Mouse (Mus musculus) forebrain, postnatal 0 days (tissue): ENCODE results near the gene Slc13a2. TPM values are rescaled to one million over a fixed set of nuclear protein-coding genes. Genes with fewer than 3 reads are reported as not detected.

Experiments
- ATAC-seq: fragments of 200-750 bp; cut with Nextera tagmentation; 2 replicates; pipeline ENCODE4 v1.8.0; 2017; ENCODE audit warnings: mild to moderate bottlenecking, moderate library complexity
- DNase-seq: peaks from one replicate; pipeline ENCODE4 v3.0.0-alpha.2; 2015
- H3K27ac ChIP-seq: fragments of 300-500 bp; sonication (generic); 2 replicates; pipeline ENCODE4 v1.5.1; 2014; ENCODE audit warnings: low read depth, mild to moderate bottlenecking, antibody characterized with exemption, low read length, moderate library complexity, mixed read lengths
- H3K27me3 ChIP-seq: fragments of 300-500 bp; sonication (generic); 2 replicates; pipeline ENCODE4 v1.6.1; 2014; ENCODE audit warnings: mild to moderate bottlenecking, low read length, mixed read lengths; ENCODE audit not compliant: insufficient read depth
- H3K36me3 ChIP-seq: fragments of 300-500 bp; sonication (generic); 2 replicates; pipeline ENCODE4 v1.6.1; 2014; ENCODE audit warnings: mild to moderate bottlenecking, moderate library complexity; ENCODE audit not compliant: insufficient read depth
- H3K4me1 ChIP-seq: fragments of 300-500 bp; sonication (generic); 2 replicates; pipeline ENCODE4 v1.6.1; 2014; ENCODE audit warnings: antibody characterized with exemption; ENCODE audit not compliant: insufficient read depth
- H3K4me2 ChIP-seq: fragments of 300-500 bp; sonication (generic); 2 replicates; pipeline ENCODE4 v1.6.1; 2014; ENCODE audit warnings: low read depth, mild to moderate bottlenecking, moderate library complexity
- H3K4me3 ChIP-seq: fragments of 300-500 bp; sonication (generic); 2 replicates; pipeline ENCODE4 v1.5.1; 2014; ENCODE audit warnings: low read depth, low read length, mixed read lengths
- H3K9ac ChIP-seq: fragments of 300-500 bp; sonication (generic); 2 replicates; pipeline ENCODE4 v1.6.1; 2014; ENCODE audit warnings: mild to moderate bottlenecking
- H3K9me3 ChIP-seq: fragments of 300-500 bp; sonication (generic); 2 replicates; pipeline ENCODE4 v1.6.1; 2016; ENCODE audit warnings: low read length
- CTCF ChIP-seq: sonication (generic); IDR thresholded peaks from 2 replicates; pipeline ENCODE4 v1.5.1; 2016; ENCODE audit warnings: antibody characterized with exemption, control low read depth, low read depth
- whole genome bisulfite sequencing: fragments of 180-500 bp; shearing (Covaris S2); extraction: QIAGEN DNeasy Blood & Tissue Kit; methylation state at CpG from one replicate; pipeline ENCODE4 v1.1.7; 2014; 5-methylcytosine and 5-hydroxymethylcytosine counted together
- polyA plus RNA-seq: library from polyadenylated mRNA; unstranded; fragments of >200 nt; fragmentation: Nextera tagmentation; extraction: Ambion mirVana; gene quantifications from 2 replicates; pipeline ENCODE4 v1.2.1, GENCODE M21; 2015
- total RNA-seq: library from RNA; depleted of rRNA; stranded (reverse); fragments of >200 nt; gene quantifications from 2 replicates; pipeline ENCODE4 v1.2.3, GENCODE M21; 2014

The Slc13a2 gene
- total and polyA plus RNA-seq, 2 experiments from 2014 or later = not detected

DNA sequence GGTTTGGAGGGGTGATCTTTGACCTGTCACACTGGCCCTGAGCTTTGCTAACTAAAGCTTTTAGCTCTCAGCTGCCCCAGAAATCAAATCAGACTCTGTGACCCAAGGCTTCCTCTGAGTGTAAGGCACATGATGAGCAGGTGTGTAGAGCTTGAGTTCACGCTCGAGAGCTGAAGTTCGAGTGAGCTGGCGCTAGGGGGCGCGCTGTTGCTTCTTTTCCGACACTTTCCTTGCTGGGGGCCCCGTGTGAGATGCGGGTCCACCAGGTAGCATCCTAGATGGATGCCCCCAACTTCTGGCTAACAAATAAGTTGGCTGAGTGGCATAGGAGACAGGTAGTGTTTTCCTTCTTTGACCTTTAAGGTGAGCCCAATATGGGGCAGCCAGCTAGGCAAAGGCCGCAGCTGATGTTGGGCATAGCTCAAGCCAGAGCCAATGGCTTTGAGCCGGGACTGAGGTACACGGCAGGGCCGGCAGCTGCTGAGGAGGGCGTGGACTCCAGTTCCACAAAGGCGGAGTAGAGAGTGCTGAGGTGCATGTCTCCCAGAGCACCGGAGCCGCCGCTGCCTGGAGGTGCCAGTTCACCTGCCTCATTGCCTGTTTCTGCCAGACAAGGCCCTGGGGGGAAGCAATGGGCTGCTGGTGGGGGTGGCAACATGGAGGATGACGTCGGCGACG lies 63.5 kb downstream of the Slc13a2 start:
- no peaks in the 10 kb centered on the region for H3K4me1 ChIP-seq
- H3K4me2 ChIP-seq = no peak overlapping the region
- ATAC-seq (no peak), DNase-seq (no peak)
- WGBS = 14% methylated on average over 22 of the region's 22 CpGs
- peak; percentile 51; the same call in 1 of the 2 replicates for TF ChIP-seq CTCF
- H3K27me3 ChIP-seq = no peaks in the 10 kb centered on the region
- H3K4me3 ChIP-seq = no peak overlapping the region
- no peaks in the 10 kb centered on the region for H3K9me3 ChIP-seq
- H3K36me3 ChIP-seq = no peaks in the 10 kb centered on the region
- no peak overlapping the region for H3K27ac ChIP-seq
- no peak overlapping the region for H3K9ac ChIP-seq

DNA sequence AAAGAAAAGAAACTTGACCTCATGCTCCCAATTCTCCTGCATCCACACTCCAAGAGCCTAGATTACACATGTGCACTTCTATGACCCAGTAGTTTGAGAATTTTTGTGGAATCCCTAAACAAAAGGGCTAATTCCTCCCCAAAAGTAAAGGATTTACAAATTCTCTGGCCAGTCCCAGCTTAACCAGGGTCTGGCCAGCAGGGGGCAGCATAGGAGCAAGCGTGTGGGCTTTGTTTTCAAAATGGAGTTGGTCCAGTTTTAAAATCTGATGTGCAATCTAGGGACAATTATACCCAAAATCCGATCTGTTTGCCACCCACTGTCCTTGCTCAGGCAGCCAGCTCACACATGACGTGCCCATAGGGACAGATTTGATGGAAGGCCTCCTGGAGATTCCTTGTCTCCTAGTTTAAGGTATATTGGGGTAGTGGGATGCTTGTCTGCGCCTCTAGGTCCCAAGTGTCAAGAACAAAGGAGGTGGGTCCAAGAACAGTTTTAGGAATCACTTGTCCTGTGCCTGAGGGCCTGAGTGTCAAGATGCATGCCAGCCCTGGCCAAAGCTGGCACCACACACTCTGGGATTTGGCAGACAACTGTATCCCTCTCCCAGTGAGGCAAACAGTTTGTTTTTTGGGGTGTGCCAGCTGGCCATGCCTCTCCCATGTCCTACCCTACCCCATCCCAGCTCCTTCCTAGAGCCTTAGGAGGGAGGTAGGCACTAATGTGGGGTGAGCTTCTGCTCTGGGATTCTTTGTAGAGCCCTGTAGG lies 66.4 kb downstream of the Slc13a2 start:
- no peaks in the 10 kb centered on the region for H3K36me3 ChIP-seq
- no peaks in the 10 kb centered on the region for H3K4me1 ChIP-seq
- ATAC-seq (peak; percentile 40; the same call in 1 of the 2 replicates), DNase-seq (peak; percentile 63)
- no peak overlapping the region for H3K4me2 ChIP-seq
- 32% methylated on average over 4 of the region's 4 CpGs for WGBS
- H3K9me3 ChIP-seq = no peaks in the 10 kb centered on the region
- peak; percentile 72 for TF ChIP-seq CTCF
- no peaks in the 10 kb centered on the region for H3K27me3 ChIP-seq
- H3K27ac ChIP-seq = 0 out of 2 replicates have a peak overlapping the region, but pooled peaks have one; percentile 40
- no peak overlapping the region for H3K9ac ChIP-seq
- H3K4me3 ChIP-seq = no peak overlapping the region

DNA sequence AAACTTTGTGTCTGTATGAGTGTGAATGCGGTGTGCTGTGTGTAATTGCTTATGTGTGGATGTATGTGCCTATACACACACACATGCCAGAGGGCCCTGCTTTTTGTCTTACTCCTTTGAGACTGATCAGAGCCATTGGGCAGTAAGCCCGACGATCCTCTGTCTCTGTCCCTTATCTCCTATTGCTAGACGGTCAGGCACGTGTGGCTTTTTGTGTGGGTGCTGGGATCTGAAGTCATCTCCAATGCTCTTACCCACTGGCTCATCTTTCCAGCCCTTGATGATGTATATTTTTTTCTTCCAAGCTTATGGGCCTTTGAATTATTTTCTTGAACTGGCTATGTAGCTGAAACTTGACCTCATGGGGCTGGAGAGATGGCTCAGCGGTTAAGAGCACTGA lies 67.1 kb downstream of the Slc13a2 start:
- Histone ChIP-seq H3K27ac (no peak overlapping the region), H3K4me3 (no peak overlapping the region), H3K4me1 (no peaks in the 10 kb centered on the region), H3K4me2 (no peak overlapping the region), H3K27me3 (no peaks in the 10 kb centered on the region), H3K9ac (no peak overlapping the region), H3K36me3 (no peaks in the 10 kb centered on the region), H3K9me3 (no peaks in the 10 kb centered on the region)
- ATAC-seq (no peak), DNase-seq (no peak)
- WGBS = 92% methylated on average over 6 of the region's 6 CpGs
- no peak for TF ChIP-seq CTCF

DNA sequence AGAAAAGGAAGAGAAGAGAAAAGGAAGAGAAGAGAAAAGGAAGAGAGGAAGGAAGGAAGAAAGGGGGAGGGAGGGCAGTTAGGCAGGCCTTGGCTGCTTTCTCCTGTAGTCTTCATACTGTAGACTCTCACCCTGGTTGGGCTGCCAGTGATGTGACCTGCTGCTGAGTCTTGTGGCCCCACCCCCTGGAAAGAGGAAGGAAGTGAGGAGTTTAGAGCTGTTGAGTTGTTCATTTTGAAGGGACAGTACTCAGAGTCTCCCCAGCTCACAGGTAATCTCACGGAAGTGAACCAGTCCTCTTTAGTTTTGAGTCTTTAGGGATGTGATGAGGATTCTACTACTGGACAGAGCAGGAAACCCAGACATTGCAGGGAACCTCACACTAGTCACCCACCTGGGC lies 68.9 kb downstream of the Slc13a2 start:
- Histone ChIP-seq H3K4me3 (no peak overlapping the region), H3K27ac (no peak overlapping the region), H3K9ac (no peak overlapping the region), H3K27me3 (no peaks in the 10 kb centered on the region), H3K4me1 (no peaks in the 10 kb centered on the region), H3K4me2 (no peak overlapping the region), H3K36me3 (peaks cover 14% of the 10 kb centered on the region; the same call in 1 of the 2 replicates), H3K9me3 (no peaks in the 10 kb centered on the region)
- DNase-seq = no peak
- TF ChIP-seq CTCF = no peak
- ATAC-seq = no peak
- 86% methylated on average over 1 of the region's 1 CpGs for WGBS

DNA sequence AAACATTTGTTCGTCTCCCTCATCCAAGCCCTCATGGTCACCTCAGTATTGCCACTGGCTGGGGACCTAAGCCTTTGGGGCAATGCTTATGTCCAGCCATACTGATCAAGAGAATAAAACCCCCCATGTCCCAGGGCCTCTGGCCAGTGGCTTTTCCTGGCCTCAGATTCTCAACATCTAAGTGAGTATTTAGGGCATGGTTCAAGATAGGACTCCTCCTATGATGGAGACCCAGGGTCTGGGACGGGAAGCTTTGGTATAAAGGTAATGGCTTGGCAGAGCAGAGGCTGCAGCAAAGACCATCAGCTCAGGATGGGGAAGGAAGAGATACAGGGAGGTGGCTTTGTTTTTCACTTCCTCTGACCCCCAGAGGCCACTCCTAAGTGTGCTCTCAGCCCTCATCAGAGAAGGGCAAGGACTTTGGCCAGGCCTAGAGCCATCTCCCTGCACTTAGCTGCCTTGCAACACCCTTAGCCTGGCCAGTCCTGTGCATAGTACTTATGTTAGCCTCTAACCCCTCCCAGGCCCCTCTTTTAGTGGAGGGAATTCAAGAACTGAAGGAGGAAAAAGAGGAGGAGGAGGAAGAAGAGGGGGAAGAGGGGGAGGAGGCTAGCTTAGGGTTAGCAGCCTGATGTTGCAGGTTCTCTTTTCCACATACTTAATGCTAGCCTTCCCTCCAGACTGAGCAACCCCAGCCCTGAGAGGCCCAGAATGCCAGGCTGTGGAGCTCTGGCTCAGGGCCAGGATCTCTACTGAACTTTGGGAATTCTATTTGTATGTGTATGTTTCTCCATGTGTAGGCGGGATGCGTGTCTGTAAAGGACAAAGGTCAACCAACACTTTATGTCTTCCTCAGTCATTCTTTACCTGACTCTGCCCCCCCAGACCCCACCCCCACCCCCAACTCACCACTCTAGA lies 72.3 kb downstream of the Slc13a2 start:
- WGBS = 79% methylated on average over 4 of the region's 4 CpGs
- no peak for TF ChIP-seq CTCF
- DNase-seq = no peak

DNA sequence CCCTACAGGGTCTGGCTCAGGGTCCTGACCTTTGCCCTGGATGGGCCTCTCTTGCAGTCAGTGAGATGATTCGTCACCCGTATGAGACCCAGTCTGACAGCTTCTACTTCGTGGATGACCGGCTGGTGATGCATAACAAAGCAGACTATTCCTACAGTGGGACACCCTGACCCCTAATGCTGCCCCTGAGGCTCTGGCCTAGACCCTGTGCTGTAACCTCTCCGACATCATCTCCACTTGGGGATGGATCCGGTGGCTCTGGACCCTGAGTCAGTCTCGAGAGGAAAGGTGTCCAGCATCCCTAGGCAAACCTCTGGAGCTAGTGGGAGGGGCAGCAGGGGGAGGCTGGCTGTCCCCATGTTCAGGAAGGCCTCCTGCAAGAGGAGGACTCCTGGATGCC lies 73.5 kb downstream of the Slc13a2 start:
- H3K9me3 ChIP-seq = no peaks in the 10 kb centered on the region
- no peak for TF ChIP-seq CTCF
- whole genome bisulfite sequencing = 85% methylated on average over 7 of the region's 7 CpGs
- H3K4me1 ChIP-seq = no peaks in the 10 kb centered on the region
- no peak overlapping the region for H3K9ac ChIP-seq
- H3K4me2 ChIP-seq = no peak overlapping the region
- no peaks in the 10 kb centered on the region for H3K27me3 ChIP-seq
- no peak overlapping the region for H3K4me3 ChIP-seq
- peaks cover 14% of the 10 kb centered on the region; the same call in 1 of the 2 replicates for H3K36me3 ChIP-seq
- no peak for ATAC-seq
- DNase-seq = no peak
- no peak overlapping the region for H3K27ac ChIP-seq

More for the DNA sequence above, 72.3 kb downstream of the Slc13a2 start:
- Histone ChIP-seq H3K4me3 (no peak overlapping the region), H3K4me1 (no peaks in the 10 kb centered on the region), H3K27ac (no peak overlapping the region), H3K4me2 (no peak overlapping the region), H3K27me3 (no peaks in the 10 kb centered on the region), H3K9me3 (no peaks in the 10 kb centered on the region), H3K9ac (no peak overlapping the region), H3K36me3 (peaks cover 14% of the 10 kb centered on the region; the same call in 1 of the 2 replicates)
- ATAC-seq = no peak
